Mouse (Mus musculus) thymus, adult 2 months (tissue): Measurements from ENCODE around the gene Yeats2.

ENCODE experiments used
- CTCF ChIP-seq: fragments of 200-500 bp; IDR thresholded peaks from 2 replicates; pipeline ENCODE4 v1.5.1; 2012; ENCODE audit warnings: mild to moderate bottlenecking, control low read depth, low read length, moderate library complexity, borderline replicate concordance; ENCODE audit not compliant: control insufficient read depth, poor library complexity, insufficient read depth; ENCODE audit errors: extremely low read depth
- POLR2A ChIP-seq: fragments of 200-500 bp; IDR thresholded peaks from 2 replicates; pipeline ENCODE4 v1.6.1; 2012; ENCODE audit warnings: mild to moderate bottlenecking, low read length, control low read depth, moderate library complexity; ENCODE audit not compliant: control insufficient read depth, poor library complexity, insufficient read depth; ENCODE audit errors: extremely low read depth

GRCm38 (mm10) chr16:20238646-20239045 lies 97.8 kb downstream of the Yeats2 start:
- TF ChIP-seq CTCF (no peak), POLR2A (no peak)
